Mouse (Mus musculus) MEL (cell line): ENCODE measurements at regions not wholly inside any gene's neighbourhood (a gene's known extent, or its start where the extent isn't known, plus 50 kb on each side); places are given as distances from the start of the nearest gene placed in this dataset.

Experiments used
- DNase-seq: peaks from one replicate; pipeline ENCODE4 v3.0.0; 2011; ENCODE audit warnings: low read depth, low spot score
- H3K27ac ChIP-seq: 2 replicates; pipeline ENCODE4 v1.5.1; 2012; ENCODE audit warnings: low read depth, mild to moderate bottlenecking, control low read depth, low read length, moderate library complexity; ENCODE audit not compliant: control insufficient read depth
- H3K27me3 ChIP-seq, 2 experiments: fragments of 150-350 bp in 1 of 2; sonication (generic) in 1 of 2; 2 replicates each; pipeline ENCODE4 v1.6.1; 2012; ENCODE audit warnings: low read length in 2 of 2, mild to moderate bottlenecking in 2 of 2, improper control_type of control experiment in 1 of 2, moderate library complexity in 1 of 2; ENCODE audit not compliant: insufficient read depth in 2 of 2, control insufficient read depth in 1 of 2
- H3K36me3 ChIP-seq, 2 experiments: 2 replicates each; pipeline ENCODE4 v1.6.1; 2012 to 2014; ENCODE audit warnings: low read length in 2 of 2, improper control_type of control experiment in 1 of 2, inconsistent platforms in 1 of 2, mild to moderate bottlenecking in 1 of 2; ENCODE audit not compliant: insufficient read depth in 2 of 2, control insufficient read depth in 1 of 2
- H3K4me1 ChIP-seq, 2 experiments: fragments of 150-350 bp in 1 of 2; sonication (generic) in 1 of 2; 2 replicates each; pipeline ENCODE4 v1.6.1; 2012; ENCODE audit warnings: low read length in 2 of 2, improper control_type of control experiment in 1 of 2, mild to moderate bottlenecking in 1 of 2; ENCODE audit not compliant: insufficient read depth in 2 of 2, control insufficient read depth in 1 of 2
- H3K4me3 ChIP-seq, 2 experiments: fragments of 150-350 bp in 1 of 2; sonication (generic) in 1 of 2; 2 replicates each; pipeline ENCODE4 v1.5.1; 2012; ENCODE audit warnings: low read depth in 2 of 2, low read length in 2 of 2, mild to moderate bottlenecking in 2 of 2, moderate library complexity in 2 of 2, control low read depth in 1 of 2, improper control_type of control experiment in 1 of 2; ENCODE audit not compliant: control insufficient read depth in 1 of 2, insufficient read depth in 1 of 2
- H3K79me2 ChIP-seq: 2 replicates; pipeline ENCODE4 v1.6.1; 2012; ENCODE audit warnings: mild to moderate bottlenecking, low read length, moderate library complexity; ENCODE audit not compliant: control insufficient read depth, poor library complexity, insufficient read depth
- H3K9ac ChIP-seq: 2 replicates; pipeline ENCODE4 v1.6.1; 2012; ENCODE audit warnings: low read depth, mild to moderate bottlenecking, control low read depth, low read length, moderate library complexity; ENCODE audit not compliant: control insufficient read depth, poor library complexity, severe bottlenecking
- H3K9me3 ChIP-seq: fragments of 150-350 bp; sonication (generic); replicated peaks from 2 replicates; pipeline ENCODE4 v1.6.1; 2012; ENCODE audit warnings: mild to moderate bottlenecking, low read length, improper control_type of control experiment, moderate library complexity; ENCODE audit not compliant: insufficient read depth
- GABPA ChIP-seq: IDR thresholded peaks from 2 replicates; pipeline ENCODE4 v1.6.1; 2012; ENCODE audit warnings: low read depth, mild to moderate bottlenecking, inconsistent platforms, low read length, improper control_type of control experiment, moderate library complexity
- GATA1 ChIP-seq: IDR thresholded peaks from 2 replicates; pipeline ENCODE4 v1.6.1; 2011; ENCODE audit warnings: low read depth, low read length, improper control_type of control experiment
- HCFC1 ChIP-seq: IDR thresholded peaks from 2 replicates; pipeline ENCODE4 v1.6.1; 2012; ENCODE audit warnings: low read depth, mild to moderate bottlenecking, inconsistent platforms, low read length, improper control_type of control experiment, moderate library complexity
- JUND ChIP-seq: IDR thresholded peaks from 2 replicates; pipeline ENCODE4 v1.6.1; 2011; ENCODE audit warnings: low read depth, mild to moderate bottlenecking, improper control_type of control experiment, low read length
- KAT2A ChIP-seq: conservative IDR thresholded peaks from 2 replicates; pipeline ENCODE4 v1.6.1; 2012; ENCODE audit warnings: low read depth, low read length, improper control_type of control experiment, inconsistent platforms
- MAZ ChIP-seq: IDR thresholded peaks from 2 replicates; pipeline ENCODE4 v1.6.1; 2012; ENCODE audit warnings: low read depth, mild to moderate bottlenecking, inconsistent platforms, low read length, improper control_type of control experiment
- MEF2A ChIP-seq: IDR thresholded peaks from 2 replicates; pipeline ENCODE4 v1.6.1; 2014; ENCODE audit warnings: low read depth, mild to moderate bottlenecking, inconsistent platforms, low read length, improper control_type of control experiment; ENCODE audit not compliant: poor library complexity, insufficient replicate concordance, severe bottlenecking; ENCODE audit errors: extremely low read depth
- POLR2AphosphoS2 ChIP-seq: IDR thresholded peaks from 2 replicates; pipeline ENCODE4 v1.6.1; 2011; ENCODE audit warnings: low read length, improper control_type of control experiment
- POLR2AphosphoS5 ChIP-seq: IDR thresholded peaks from 2 replicates; pipeline ENCODE4 v1.6.1; 2012; ENCODE audit warnings: low read depth, borderline replicate concordance, mild to moderate bottlenecking, inconsistent platforms, low read length, moderate library complexity, mixed read lengths
- RAD21 ChIP-seq: IDR thresholded peaks from 2 replicates; pipeline ENCODE4 v1.6.1; 2011; ENCODE audit warnings: mild to moderate bottlenecking, low read depth, low read length, improper control_type of control experiment
- RCOR1 ChIP-seq: IDR thresholded peaks from 2 replicates; pipeline ENCODE4 v1.6.1; 2012; ENCODE audit warnings: low read depth, mild to moderate bottlenecking, inconsistent platforms, low read length, improper control_type of control experiment
- TAL1 ChIP-seq: IDR thresholded peaks from 2 replicates; pipeline ENCODE4 v1.6.1; 2012; ENCODE audit warnings: mild to moderate bottlenecking, inconsistent platforms, low read length, moderate library complexity, mixed read lengths
- TCF12 ChIP-seq: IDR thresholded peaks from 2 replicates; pipeline ENCODE4 v1.6.1; 2014; ENCODE audit warnings: low read depth, mild to moderate bottlenecking, inconsistent platforms, low read length, improper control_type of control experiment, moderate library complexity
- USF1 ChIP-seq: IDR thresholded peaks from 2 replicates; pipeline ENCODE4 v1.6.1; 2014; ENCODE audit warnings: low read depth, mild to moderate bottlenecking, inconsistent platforms, low read length, improper control_type of control experiment, moderate library complexity
- USF2 ChIP-seq, 2 experiments: IDR thresholded peaks; 2 replicates each; pipeline ENCODE4 v1.6.1; 2011 to 2012; ENCODE audit warnings: improper control_type of control experiment in 2 of 2, low read length in 2 of 2, borderline replicate concordance in 1 of 2, inconsistent platforms in 1 of 2, low read depth in 1 of 2, mild to moderate bottlenecking in 1 of 2; ENCODE audit not compliant: insufficient read depth in 1 of 2
- ZC3H11A ChIP-seq: IDR thresholded peaks from 2 replicates; pipeline ENCODE4 v1.6.1; 2012; ENCODE audit warnings: low read depth, mild to moderate bottlenecking, inconsistent platforms, low read length, improper control_type of control experiment
- ZKSCAN1 ChIP-seq: IDR thresholded peaks from 2 replicates; pipeline ENCODE4 v1.6.1; 2012; ENCODE audit warnings: low read depth, mild to moderate bottlenecking, inconsistent platforms, low read length, improper control_type of control experiment, moderate library complexity

DNA sequence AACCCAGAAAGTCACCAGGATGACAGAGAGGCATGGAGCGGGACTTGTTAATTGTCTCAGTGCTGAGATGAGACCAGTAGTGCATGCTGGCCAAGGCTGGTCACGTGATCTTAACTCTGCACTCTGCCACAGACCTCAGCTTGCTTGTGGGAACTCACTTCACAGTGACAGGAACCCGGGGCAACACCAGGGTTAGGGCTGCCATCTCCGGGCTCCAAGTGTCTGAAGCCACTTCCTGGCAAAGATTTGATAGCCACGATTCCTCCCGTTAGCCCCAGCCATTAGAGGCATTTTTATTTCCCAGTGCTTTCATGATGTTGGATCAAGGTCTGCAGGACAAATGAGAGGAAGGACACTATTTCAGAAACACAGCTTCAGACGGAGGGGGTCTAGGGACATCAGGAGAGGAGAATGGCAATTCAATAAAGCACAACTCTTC, 261.1 kb downstream of the Adgrl2 start:
- Histone ChIP-seq H3K27me3 (no peaks in the 10 kb centered on the region), H3K9me3 (no peaks in the 10 kb centered on the region), H3K79me2 (no peaks in the 10 kb centered on the region), H3K9ac (no peak overlapping the region), H3K27ac (no peak overlapping the region), H3K4me3 (no peak overlapping the region), H3K36me3 (no peaks in the 10 kb centered on the region), H3K4me1 (no peaks in the 10 kb centered on the region)
- no peak for TF ChIP-seq ZKSCAN1
- TF ChIP-seq USF1 = peak; percentile 57
- no peak for DNase-seq

GRCm38 (mm10) chr3:148728513-148729241, 261.7 kb downstream of the Adgrl2 start:
- H3K9me3 ChIP-seq = no peaks in the 10 kb centered on the region
- no peak overlapping the region for H3K27ac ChIP-seq
- H3K27me3 ChIP-seq = no peaks in the 10 kb centered on the region
- TF ChIP-seq HCFC1 (no peak), RCOR1 (no peak), JUND (no peak), RAD21 (no peak)
- TF ChIP-seq, all 39 proteins: peak for 0
- Histone ChIP-seq H3K4me1 (no peaks in the 10 kb centered on the region), H3K4me3 (no peak overlapping the region), H3K36me3 (no peaks in the 10 kb centered on the region), H3K79me2 (no peaks in the 10 kb centered on the region), H3K9ac (no peak overlapping the region)
- DNase-seq = no peak

GRCm38 (mm10) chr3:148726596-148727331, 263.6 kb downstream of the Adgrl2 start:
- Histone ChIP-seq H3K4me1 (no peaks in the 10 kb centered on the region), H3K4me3 (no peak overlapping the region)
- DNase-seq = no peak

DNA sequence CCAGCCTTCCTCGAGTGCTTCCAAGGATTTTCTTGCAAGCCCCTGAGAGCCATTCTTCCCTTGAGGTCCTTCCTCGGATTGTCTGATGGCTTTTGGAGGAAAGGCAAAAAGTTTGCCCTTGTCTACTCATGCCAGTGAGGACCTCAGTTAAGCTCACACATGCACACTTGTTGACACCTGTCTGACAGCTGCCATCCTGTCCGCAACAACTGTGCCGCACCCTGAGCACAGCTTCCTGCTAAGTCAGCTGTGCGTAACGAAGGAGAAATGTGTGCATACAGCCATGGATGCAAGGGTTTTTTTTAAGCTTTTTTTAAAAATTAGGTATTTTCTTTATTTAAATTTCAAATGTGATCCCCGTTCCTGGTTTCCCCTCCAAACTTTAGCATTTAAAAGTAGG, 293.8 kb downstream of the Adgrl2 start:
- Histone ChIP-seq H3K27ac (no peak overlapping the region), H3K36me3 (no peaks in the 10 kb centered on the region), H3K27me3 (no peaks in the 10 kb centered on the region), H3K4me1 (no peaks in the 10 kb centered on the region), H3K4me3 (no peak overlapping the region), H3K9ac (no peak overlapping the region), H3K9me3 (no peaks in the 10 kb centered on the region), H3K79me2 (no peaks in the 10 kb centered on the region)
- DNase-seq = no peak
- TF ChIP-seq ZC3H11A (no peak), POLR2AphosphoS5 (no peak), TCF12 (no peak), USF1 (no peak), GATA1 (no peak), GABPA (no peak), MAZ (no peak), USF2 (IDR thresholded peaks at IDR 0.05; ENCODE audit: borderline replicate concordance in 1 of 2, insufficient read depth in 1 of 2, low read depth in 1 of 2, low read length in 2 of 2) (no peak), POLR2AphosphoS2 (no peak), MEF2A (no peak), KAT2A (no peak), TAL1 (no peak), RCOR1 (no peak), RAD21 (no peak)

More at GRCm38 (mm10) chr3:148726596-148727331, 263.6 kb downstream of the Adgrl2 start:
- Histone ChIP-seq H3K27me3 (no peaks in the 10 kb centered on the region), H3K9ac (no peak overlapping the region), H3K27ac (no peak overlapping the region), H3K36me3 (no peaks in the 10 kb centered on the region), H3K9me3 (no peaks in the 10 kb centered on the region), H3K79me2 (no peaks in the 10 kb centered on the region)
- TF ChIP-seq GATA1 = no peak
